Mouse (Mus musculus) spleen, adult 10 weeks (tissue): ENCODE results near the gene Gsg1. TPM values are rescaled to one million over a fixed set of nuclear protein-coding genes. Genes with fewer than 3 reads are reported as not detected.

Experiments
- polyA plus RNA-seq: library from polyadenylated mRNA; stranded (reverse); fragments of 350-450 nt; fragmentation: Illumina TruSeq; extraction: RNeasy Lipid Tissue Mini Kit (QIAGEN cat#74804); gene quantifications from one replicate; pipeline ENCODE4 v1.2.3, GENCODE M21; 2015; ENCODE audit warnings: low replicate concordance; ENCODE audit not compliant: insufficient read depth

Gsg1 gene
- polyA plus RNA-seq: 0.30 TPM

DNA sequence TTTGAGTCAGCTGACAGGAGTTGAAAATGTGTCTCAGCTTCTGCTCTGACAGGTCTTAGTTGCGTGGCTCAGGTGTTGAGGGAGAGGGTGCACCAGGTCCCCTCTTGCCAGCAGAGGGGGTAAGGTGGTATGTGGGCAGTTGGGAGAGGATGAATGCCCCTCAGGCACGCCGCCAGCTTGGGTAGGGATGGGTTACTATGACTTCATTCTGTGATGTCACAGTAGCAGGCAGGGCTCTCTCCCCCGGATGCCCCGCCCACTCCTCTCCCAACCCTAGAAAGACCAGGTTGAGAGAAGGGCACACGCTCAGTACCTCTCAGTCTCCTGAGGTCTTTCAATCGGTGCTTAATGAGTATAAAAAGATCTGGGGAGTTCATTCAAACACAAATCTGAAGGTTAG is at the start of gene Gsg1:
Gene Gsg1 (minus strand): TSS at position 199 of the 400 bp plus-strand sequence.

DNA sequence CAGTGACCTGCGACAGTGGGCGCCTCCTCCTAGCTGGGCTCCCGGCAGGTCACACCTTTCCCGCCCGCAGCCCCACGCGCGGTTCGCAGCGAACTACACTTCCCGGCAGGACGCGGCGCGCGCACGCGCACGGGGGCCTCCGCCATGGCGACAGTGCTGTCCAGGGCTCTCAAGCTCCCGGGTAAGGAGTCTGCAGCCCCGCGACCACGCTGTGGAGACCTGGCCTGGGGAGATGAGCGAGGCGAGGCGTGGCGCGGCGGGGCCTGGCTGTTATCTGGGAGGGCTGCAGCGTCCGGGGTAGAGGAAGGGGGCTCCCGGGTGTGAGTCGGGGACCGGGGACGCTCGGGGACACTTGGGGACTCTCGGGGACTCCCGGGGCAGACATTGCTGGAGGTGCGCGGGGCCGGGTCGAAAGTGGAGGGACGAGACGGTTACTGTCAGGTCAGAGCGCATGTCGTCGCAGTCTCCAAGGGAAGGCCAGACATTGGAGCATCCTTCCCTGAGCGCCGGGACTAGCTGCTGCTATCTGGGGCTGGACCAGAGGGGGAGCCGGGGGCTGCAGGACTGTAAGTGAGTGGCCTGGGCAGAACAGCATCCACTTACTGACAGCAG is 56.1 kb downstream of the Gsg1 start, which contains the start of the genes Fam234b and Hebp1:
Gene Fam234b (plus strand): TSS at position 57 of the 612 bp plus-strand sequence.
Gene Hebp1 (minus strand): TSS at position 102 of the 612 bp plus-strand sequence.

Other genes with a start within 250 kb of the Gsg1 start
- gene Ddx47, start 242.7 kb downstream of the Gsg1 start, polyA plus RNA-seq: 96.1 TPM
- gene Gprc5a, start 188.7 kb downstream of the Gsg1 start, polyA plus RNA-seq: 0.36 TPM
- not detected for gene Gprc5d, start 136.1 kb downstream of the Gsg1 start, polyA plus RNA-seq
- gene Fam234b, start 56.4 kb downstream of the Gsg1 start, polyA plus RNA-seq: 15.2 TPM
- 102 TPM for gene Hebp1, start 56.3 kb downstream of the Gsg1 start, polyA plus RNA-seq
- not detected for gene Pbp2, start 56.1 kb upstream of the Gsg1 start, polyA plus RNA-seq
- 22.4 TPM for gene Emp1, start 108.2 kb upstream of the Gsg1 start, polyA plus RNA-seq